Mouse (Mus musculus): ENCODE results near the gene Ubr4. TPM values are rescaled to one million over a fixed set of nuclear protein-coding genes. Genes with fewer than 3 reads are reported as not detected.

The Ubr4 gene
- polyA plus RNA-seq, 2 experiments = 86.6 to 159 TPM

DNA sequence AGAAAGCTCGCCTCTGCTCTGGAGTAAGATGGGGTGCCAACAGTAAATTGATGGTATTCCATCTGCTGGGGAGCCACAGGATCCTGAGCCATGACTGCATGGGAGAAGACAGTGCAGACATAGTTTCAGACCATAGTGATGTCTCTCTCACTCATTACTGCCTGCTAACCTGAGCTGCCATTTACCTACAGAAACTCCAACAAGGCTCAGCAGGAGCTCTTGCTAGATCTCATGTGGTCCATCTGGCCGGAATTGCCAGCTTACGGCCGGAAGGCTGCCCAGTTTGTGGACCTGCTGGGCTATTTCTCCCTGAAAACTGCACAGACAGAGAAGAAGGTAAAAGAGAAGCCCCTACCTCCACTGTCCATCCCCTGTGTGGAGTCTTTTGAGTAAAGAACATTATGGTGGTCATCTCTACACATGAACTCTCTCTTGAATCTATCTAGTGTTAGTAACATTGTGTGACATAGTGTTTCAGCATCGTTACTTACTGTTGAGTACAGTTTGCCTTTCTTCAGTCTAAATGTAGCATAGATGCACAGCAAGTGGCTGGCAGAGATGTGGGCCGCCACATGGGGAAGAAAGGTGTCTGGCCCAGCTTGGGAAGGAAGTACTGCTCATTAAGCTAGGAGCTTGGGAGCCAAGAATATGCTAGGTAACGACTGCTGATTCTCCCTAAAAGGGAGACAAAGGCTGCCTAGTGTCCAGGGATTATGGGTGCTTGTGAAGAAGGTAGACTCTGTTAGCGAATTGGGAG, 100.7 kb downstream of the Ubr4 start:
- ATAC-seq (ENCODE audit: low FRiP score, low read depth) (no peak), DNase-seq (ENCODE audit: low spot score) (no peak)
- no peak overlapping the region for H3K9ac ChIP-seq (ENCODE audit: low read depth, low read length, severe bottlenecking)
- H3K4me3 ChIP-seq (replicated peaks; ENCODE audit: low read length) = no peak overlapping the region
- peaks cover 100% of the 10 kb centered on the region for H3K36me3 ChIP-seq (ENCODE audit: control insufficient read depth, insufficient read depth, low read length)
- H3K27me3 ChIP-seq (ENCODE audit: control insufficient read depth, insufficient read depth, low read length) = no peaks in the 10 kb centered on the region
- no peak overlapping the region for H3K27ac ChIP-seq (replicated peaks; ENCODE audit: low read depth, low read length)
- WGBS = 89% methylated on average over 8 of the region's 8 CpGs
- H3K9me3 ChIP-seq (ENCODE audit: control insufficient read depth, low read length) = no peaks in the 10 kb centered on the region
- no peak overlapping the region for H3K4me2 ChIP-seq (replicated peaks; ENCODE audit: low read depth, low read length, severe bottlenecking)
- H3K4me1 ChIP-seq (ENCODE audit: control insufficient read depth, insufficient read depth, low read length) = no peaks in the 10 kb centered on the region
- TF ChIP-seq POLR2A (IDR thresholded peaks at IDR 0.05; ENCODE audit: borderline replicate concordance, extremely low read depth, insufficient read depth, insufficient read length) = no peak

DNA sequence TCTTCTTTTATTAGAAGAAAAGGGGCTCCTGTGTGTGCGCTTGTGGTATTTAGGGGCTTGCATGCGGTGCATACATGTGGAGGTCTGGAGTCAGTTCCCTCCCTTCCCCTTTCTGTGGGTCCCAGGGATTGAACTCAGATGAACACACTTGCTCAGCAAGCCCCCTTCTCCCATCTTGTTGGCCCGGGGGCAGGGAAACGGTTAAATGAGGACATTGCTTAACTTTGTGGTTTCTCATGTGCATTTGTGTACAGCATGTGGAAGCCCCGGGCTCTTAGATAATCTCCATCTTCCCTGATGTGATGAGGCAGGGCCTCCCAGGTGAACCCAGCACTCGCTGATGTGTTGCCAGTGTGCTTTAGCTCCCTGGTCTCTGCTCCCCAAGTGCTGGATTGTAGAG, 101.9 kb downstream of the Ubr4 start:
- H3K4me1 ChIP-seq (ENCODE audit: control insufficient read depth, insufficient read depth, low read length) = no peaks in the 10 kb centered on the region
- WGBS = 83% methylated on average over 6 of the region's 6 CpGs

DNA sequence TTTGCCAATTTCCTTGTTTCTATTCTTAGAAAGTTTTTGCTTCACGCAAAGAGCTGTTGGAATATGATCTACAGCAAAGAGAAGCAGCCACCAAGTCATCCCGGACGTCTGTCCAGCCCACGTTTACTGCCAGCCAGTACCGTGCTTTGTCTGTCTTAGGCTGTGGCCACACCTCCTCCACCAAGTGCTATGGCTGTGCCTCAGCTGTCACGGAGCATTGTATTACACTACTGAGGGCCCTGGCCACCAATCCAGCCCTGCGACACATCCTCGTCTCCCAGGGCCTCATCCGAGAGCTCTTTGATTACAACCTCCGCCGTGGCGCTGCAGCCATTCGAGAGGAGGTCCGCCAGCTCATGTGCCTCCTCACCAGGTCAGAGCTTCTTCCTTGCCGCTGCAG, 107.6 kb downstream of the Ubr4 start:
- TF ChIP-seq POLR2A (IDR thresholded peaks at IDR 0.05; ENCODE audit: borderline replicate concordance, extremely low read depth, insufficient read depth, insufficient read length) = no peak
- H3K27ac ChIP-seq (replicated peaks; ENCODE audit: low read depth, low read length) = no peak overlapping the region
- no peaks in the 10 kb centered on the region for H3K4me1 ChIP-seq (ENCODE audit: control insufficient read depth, insufficient read depth, low read length)
- H3K9ac ChIP-seq (ENCODE audit: low read depth, low read length, severe bottlenecking) = no peak overlapping the region
- DNase-seq (ENCODE audit: low spot score) (peak; percentile 30), ATAC-seq (ENCODE audit: low FRiP score, low read depth) (peak; percentile 88)
- H3K4me3 ChIP-seq (replicated peaks; ENCODE audit: low read length) = no peak overlapping the region
- 78% methylated on average over 15 of the region's 15 CpGs for WGBS
- H3K9me3 ChIP-seq (ENCODE audit: control insufficient read depth, low read length) = no peaks in the 10 kb centered on the region
- peaks cover 100% of the 10 kb centered on the region for H3K36me3 ChIP-seq (ENCODE audit: control insufficient read depth, insufficient read depth, low read length)
- no peaks in the 10 kb centered on the region for H3K27me3 ChIP-seq (ENCODE audit: control insufficient read depth, insufficient read depth, low read length)
- H3K4me2 ChIP-seq (replicated peaks; ENCODE audit: low read depth, low read length, severe bottlenecking) = no peak overlapping the region

More for the DNA sequence above, 101.9 kb downstream of the Ubr4 start:
- Histone ChIP-seq H3K4me2 (replicated peaks; ENCODE audit: low read depth, low read length, severe bottlenecking) (no peak overlapping the region), H3K4me3 (replicated peaks; ENCODE audit: low read length) (no peak overlapping the region), H3K9ac (ENCODE audit: low read depth, low read length, severe bottlenecking) (no peak overlapping the region), H3K27ac (replicated peaks; ENCODE audit: low read depth, low read length) (no peak overlapping the region), H3K36me3 (ENCODE audit: control insufficient read depth, insufficient read depth, low read length) (peaks cover 100% of the 10 kb centered on the region), H3K27me3 (ENCODE audit: control insufficient read depth, insufficient read depth, low read length) (no peaks in the 10 kb centered on the region), H3K9me3 (ENCODE audit: control insufficient read depth, low read length) (no peaks in the 10 kb centered on the region)
- ATAC-seq (ENCODE audit: low FRiP score, low read depth) (no peak), DNase-seq (ENCODE audit: low spot score) (no peak)
- no peak for TF ChIP-seq POLR2A (IDR thresholded peaks at IDR 0.05; ENCODE audit: borderline replicate concordance, extremely low read depth, insufficient read depth, insufficient read length)

DNA sequence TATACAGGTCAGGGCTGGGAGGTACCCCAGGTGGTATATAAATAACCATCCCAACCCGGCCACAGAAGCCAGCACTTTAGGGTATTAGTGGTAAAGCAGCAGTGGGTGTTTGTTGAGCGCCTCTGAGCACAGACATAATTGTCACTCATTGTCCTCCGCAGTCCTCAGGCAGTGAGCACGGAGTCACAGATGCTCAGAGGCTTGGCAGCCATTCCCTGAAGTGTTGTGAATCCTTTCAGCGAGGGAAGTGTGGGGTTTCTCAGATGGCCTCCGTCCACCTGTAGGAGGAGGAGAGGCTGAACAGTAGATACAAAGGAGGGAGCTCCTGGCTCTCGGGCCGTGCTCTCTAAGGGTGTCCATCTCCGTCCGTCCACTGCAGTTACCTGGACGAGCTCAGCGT, 111.8 kb downstream of the Ubr4 start:
- H3K4me2 ChIP-seq (replicated peaks; ENCODE audit: low read depth, low read length, severe bottlenecking) = no peak overlapping the region
- H3K4me1 ChIP-seq (ENCODE audit: control insufficient read depth, insufficient read depth, low read length) = no peaks in the 10 kb centered on the region
- H3K27me3 ChIP-seq (ENCODE audit: control insufficient read depth, insufficient read depth, low read length) = no peaks in the 10 kb centered on the region
- no peaks in the 10 kb centered on the region for H3K9me3 ChIP-seq (ENCODE audit: control insufficient read depth, low read length)
- no peak overlapping the region for H3K27ac ChIP-seq (replicated peaks; ENCODE audit: low read depth, low read length)
- ATAC-seq (ENCODE audit: low FRiP score, low read depth) (no peak), DNase-seq (ENCODE audit: low spot score) (no peak)
- peaks cover 93% of the 10 kb centered on the region for H3K36me3 ChIP-seq (ENCODE audit: control insufficient read depth, insufficient read depth, low read length)
- H3K9ac ChIP-seq (ENCODE audit: low read depth, low read length, severe bottlenecking) = no peak overlapping the region
- no peak for TF ChIP-seq POLR2A (IDR thresholded peaks at IDR 0.05; ENCODE audit: borderline replicate concordance, extremely low read depth, insufficient read depth, insufficient read length)
- 94% methylated on average over 11 of the region's 12 CpGs for WGBS
- H3K4me3 ChIP-seq (replicated peaks; ENCODE audit: low read length) = no peak overlapping the region

DNA sequence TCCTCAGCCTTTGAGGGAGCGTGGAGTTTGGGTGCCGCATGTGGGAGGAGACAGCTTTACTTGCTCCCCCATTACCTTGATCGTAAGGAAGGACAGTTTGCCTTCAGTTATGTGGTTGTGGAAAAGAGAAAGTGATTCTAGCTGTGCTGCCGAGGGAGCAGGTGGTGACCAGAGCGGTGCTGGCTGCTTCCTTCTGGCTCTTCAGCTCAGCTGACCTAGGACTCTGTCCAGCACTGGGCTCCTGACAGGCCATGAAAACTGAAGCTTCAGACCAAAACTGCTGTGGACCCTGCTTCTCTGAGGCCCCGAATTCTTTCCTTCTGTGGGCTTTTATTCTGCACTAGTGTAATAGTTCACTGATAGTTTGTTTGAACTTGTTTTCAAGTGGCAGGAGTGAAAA, 114.1 kb downstream of the Ubr4 start:
- DNase-seq (ENCODE audit: low spot score) (no peak), ATAC-seq (ENCODE audit: low FRiP score, low read depth) (no peak)
- peaks cover 93% of the 10 kb centered on the region for H3K36me3 ChIP-seq (ENCODE audit: control insufficient read depth, insufficient read depth, low read length)
- H3K4me2 ChIP-seq (replicated peaks; ENCODE audit: low read depth, low read length, severe bottlenecking) = no peak overlapping the region
- no peaks in the 10 kb centered on the region for H3K4me1 ChIP-seq (ENCODE audit: control insufficient read depth, insufficient read depth, low read length)
- H3K9ac ChIP-seq (ENCODE audit: low read depth, low read length, severe bottlenecking) = no peak overlapping the region
- H3K27ac ChIP-seq (replicated peaks; ENCODE audit: low read depth, low read length) = no peak overlapping the region
- no peaks in the 10 kb centered on the region for H3K27me3 ChIP-seq (ENCODE audit: control insufficient read depth, insufficient read depth, low read length)
- H3K4me3 ChIP-seq (replicated peaks; ENCODE audit: low read length) = no peak overlapping the region
- no peaks in the 10 kb centered on the region for H3K9me3 ChIP-seq (ENCODE audit: control insufficient read depth, low read length)
- no peak for TF ChIP-seq POLR2A (IDR thresholded peaks at IDR 0.05; ENCODE audit: borderline replicate concordance, extremely low read depth, insufficient read depth, insufficient read length)
- 92% methylated on average over 6 of the region's 6 CpGs for WGBS

Data from limb, embryonic 14.5 days (tissue).